Mouse (Mus musculus): ENCODE measurements around the gene Rnase2a. TPM values are rescaled to one million over a fixed set of nuclear protein-coding genes. Genes with fewer than 3 reads are reported as not detected.
"Not testable (repeated sequence)": the region's sequence is repeated elsewhere in the genome, so short reads cannot be mapped to it uniquely, and the experiment has no call there.

Gene Rnase2a
- total RNA-seq (2021) = not detected
- long read RNA-seq, experiment 1 = 0 reads
- long read RNA-seq, experiment 2 = 0 reads

- DNase-seq (ENCODE audit: low spot score in 2 of 2) = no peak
Observed at GRCm38 (mm10) chr14:51256041-51256440, at the start of gene Rnase2a. Gene Rnase2a, minus strand, starts transcription at chr14:51256112.

- peak; percentile 2 to 8 for DNase-seq (ENCODE audit: low spot score in 2 of 2)
Observed at GRCm38 (mm10) chr14:51291505-51291904, 35.6 kb upstream of the Rnase2a start.

GRCm38 (mm10) chr14:51278515-51278914 is 22.6 kb upstream of the Rnase2a start:
- DNase-seq (ENCODE audit: low spot score in 2 of 2) = not testable (repeated sequence)

- DNase-seq (ENCODE audit: low spot score in 2 of 2) = no peak
Observed at GRCm38 (mm10) chr14:51268677-51269076, 12.8 kb upstream of the Rnase2a start.

- peak; percentile 65 to 79 for DNase-seq (ENCODE audit: low spot score in 2 of 2)
Observed at GRCm38 (mm10) chr14:51266113-51266512, 10.2 kb upstream of the Rnase2a start.

- no peak for DNase-seq (ENCODE audit: low spot score in 2 of 2)
Observed at GRCm38 (mm10) chr14:51265667-51266066, 9.8 kb upstream of the Rnase2a start.

GRCm38 (mm10) chr14:51262397-51262796 is 6.5 kb upstream of the Rnase2a start:
- DNase-seq (ENCODE audit: low spot score in 2 of 2) = no peak

- no peak for DNase-seq (ENCODE audit: low spot score in 2 of 2)
Observed at GRCm38 (mm10) chr14:51259741-51260140, 3.8 kb upstream of the Rnase2a start.

- no peak for DNase-seq (ENCODE audit: low spot score in 2 of 2)
Observed at GRCm38 (mm10) chr14:51253569-51253968, 2.3 kb downstream of the Rnase2a start.

GRCm38 (mm10) chr14:51252206-51252605 is 3.7 kb downstream of the Rnase2a start:
- not testable (repeated sequence) for DNase-seq (ENCODE audit: low spot score in 2 of 2)

- DNase-seq (ENCODE audit: low spot score in 2 of 2) = no peak
Observed at GRCm38 (mm10) chr14:51250348-51250747, 5.6 kb downstream of the Rnase2a start.

- DNase-seq (ENCODE audit: low spot score in 2 of 2) = no peak
Observed at GRCm38 (mm10) chr14:51247736-51248135, 8.2 kb downstream of the Rnase2a start.

- peak; percentile 28 to 66 for DNase-seq (ENCODE audit: low spot score in 2 of 2)
Observed at GRCm38 (mm10) chr14:51240899-51241298, 15.0 kb downstream of the Rnase2a start.

GRCm38 (mm10) chr14:51237488-51237887 is 18.4 kb downstream of the Rnase2a start:
- not testable (repeated sequence) for DNase-seq (ENCODE audit: low spot score in 2 of 2)

- DNase-seq (ENCODE audit: low spot score in 2 of 2) = not testable (repeated sequence)
Observed at GRCm38 (mm10) chr14:51229657-51230056, 26.3 kb downstream of the Rnase2a start.

GRCm38 (mm10) chr14:51220075-51220474 is 35.8 kb downstream of the Rnase2a start:
- DNase-seq (ENCODE audit: low spot score in 2 of 2) = not testable (repeated sequence)

Other genes starting within 250 kb of the Rnase2a start
- under 1 TPM; 0.24 to 0.35 TPM for gene Rnase10, start 248.4 kb downstream of the Rnase2a start, total RNA-seq (2021)
- not detected for gene Rnase9, start 214.2 kb downstream of the Rnase2a start, total RNA-seq (2021)
- not detected for gene Rnase11, start 205.9 kb downstream of the Rnase2a start, total RNA-seq (2021)
- gene Rnase12, start 198.5 kb downstream of the Rnase2a start, total RNA-seq (2021) = not detected
- gene Olfr750, start 181.7 kb downstream of the Rnase2a start, total RNA-seq (2021) = not detected
- 10 to 100 TPM; 19.8 to 20.8 TPM for gene Rnase4, start 165.0 kb downstream of the Rnase2a start, total RNA-seq (2021)
- gene Ang, start 165.0 kb downstream of the Rnase2a start, total RNA-seq (2021) = 1 to 10 TPM; 4.7 to 5.6 TPM
- gene Eddm3b, start 141.7 kb downstream of the Rnase2a start, total RNA-seq (2021) = not detected
- under 1 TPM in 1 of 2 experiments, not detected in 1; 0.74 TPM for gene Rnase6, start 132.2 kb downstream of the Rnase2a start, total RNA-seq (2021)
- 1 to 10 TPM; 1.0 to 1.1 TPM for gene Rnase1, start 109.3 kb downstream of the Rnase2a start, total RNA-seq (2021)
- gene Rnase2b, start 93.9 kb downstream of the Rnase2a start, total RNA-seq (2021) = not detected
- gene Ang2, start 57.0 kb downstream of the Rnase2a start, total RNA-seq (2021) = not detected
- gene Ear14, start 52.7 kb downstream of the Rnase2a start, total RNA-seq (2021) = not detected
- not detected for gene Gm7247, start 105.6 kb upstream of the Rnase2a start, total RNA-seq (2021)
- not detected for gene Vmn2r88, start 154.7 kb upstream of the Rnase2a start, total RNA-seq (2021)
- not detected for gene Vmn2r89, start 195.7 kb upstream of the Rnase2a start, total RNA-seq (2021)